Mouse (Mus musculus) telencephalon, adult 2 months (tissue): ENCODE measurements around the gene Gstm4.
A peak's percentile ranks its signal among the peaks of the same experiment; 100 is the strongest.
"Not testable (repeated sequence)": the region's sequence is repeated elsewhere in the genome, so short reads cannot be mapped to it uniquely, and the experiment has no call there.

Source experiments
- DNase-seq: peaks from one replicate; pipeline ENCODE4 v3.0.0-alpha.2; 2011; ENCODE audit warnings: low read depth, low spot score

The Gstm4 gene

GRCm38 (mm10) chr3:108018190-108018820, 26.4 kb downstream of the Gstm4 start:
- DNase-seq = no peak

DNA sequence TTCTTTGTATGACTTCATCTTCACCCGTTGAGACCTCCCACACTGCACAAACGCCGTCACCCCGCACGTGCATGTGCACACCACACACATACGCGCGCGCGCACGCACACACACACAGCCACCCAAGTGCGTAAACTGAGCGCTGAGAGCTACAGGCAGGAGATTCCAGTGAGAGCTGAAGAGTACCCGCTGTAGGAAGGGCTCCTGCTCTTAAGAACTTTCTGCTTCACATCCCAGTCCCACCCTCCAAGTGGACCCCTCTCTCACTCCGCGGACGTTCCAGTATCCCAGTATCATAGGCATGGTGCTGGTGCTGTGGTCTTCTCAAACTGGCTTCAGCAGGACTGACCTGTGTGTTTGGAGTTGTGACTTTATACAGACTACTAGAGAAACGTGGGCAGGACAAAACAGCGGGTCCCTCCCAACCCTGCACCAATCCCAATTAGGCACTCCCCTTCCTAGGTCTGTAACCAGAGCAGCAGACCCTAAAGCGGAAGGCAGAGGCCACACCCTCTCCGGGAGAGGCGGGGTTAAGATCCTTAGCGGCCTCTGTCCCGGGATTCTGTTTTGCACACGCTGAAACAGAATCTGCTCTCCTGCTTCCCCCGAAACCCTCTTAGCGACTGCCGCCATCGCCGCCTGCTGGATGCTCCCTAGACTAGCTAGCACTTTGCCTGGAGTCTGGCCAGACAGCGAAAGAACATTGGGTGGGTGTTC, 27.1 kb downstream of the Gstm4 start, which contains the start of gene Gstm1:
TSS of gene Gstm1 (minus strand) at position 501 of the 717 bp plus-strand sequence.
- DNase-seq = peak; percentile 95

GRCm38 (mm10) chr3:108016468-108016867, 28.2 kb downstream of the Gstm4 start:
- DNase-seq = not testable (repeated sequence)

- DNase-seq = no peak
These were observed 29.7 kb downstream of the Gstm4 start for GRCm38 (mm10) chr3:108014974-108015346.

- DNase-seq = no peak
These were observed 30.4 kb downstream of the Gstm4 start for GRCm38 (mm10) chr3:108014098-108014973.

DNA sequence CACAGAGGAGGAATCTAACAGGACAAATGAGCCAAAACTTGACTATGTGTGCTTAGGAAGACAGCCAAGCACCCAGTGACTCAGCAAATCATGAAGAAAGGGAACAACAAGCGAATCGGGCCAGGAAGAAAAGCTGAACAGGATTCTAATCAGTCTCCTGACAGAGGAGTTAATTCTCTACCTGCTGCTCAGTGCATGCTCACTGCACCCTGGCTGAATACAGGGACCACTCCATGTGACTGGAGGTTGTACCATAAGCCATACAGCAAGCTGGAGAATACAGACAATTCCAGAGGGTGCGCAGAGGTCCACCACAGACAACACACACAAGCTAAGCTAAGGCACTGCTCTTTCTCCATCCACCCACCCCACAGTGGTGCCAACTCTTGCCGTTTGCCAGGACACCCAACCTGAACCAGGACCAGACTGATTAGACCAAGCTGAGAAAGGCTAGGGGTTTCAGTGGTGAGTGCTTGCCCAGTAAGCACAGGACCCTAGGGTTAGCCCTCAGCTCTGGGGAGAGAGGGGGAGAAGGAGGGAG, 31.3 kb downstream of the Gstm4 start:
- DNase-seq = peak; percentile 65

- no peak for DNase-seq
These were observed 33.1 kb downstream of the Gstm4 start for GRCm38 (mm10) chr3:108011558-108011957.

DNA sequence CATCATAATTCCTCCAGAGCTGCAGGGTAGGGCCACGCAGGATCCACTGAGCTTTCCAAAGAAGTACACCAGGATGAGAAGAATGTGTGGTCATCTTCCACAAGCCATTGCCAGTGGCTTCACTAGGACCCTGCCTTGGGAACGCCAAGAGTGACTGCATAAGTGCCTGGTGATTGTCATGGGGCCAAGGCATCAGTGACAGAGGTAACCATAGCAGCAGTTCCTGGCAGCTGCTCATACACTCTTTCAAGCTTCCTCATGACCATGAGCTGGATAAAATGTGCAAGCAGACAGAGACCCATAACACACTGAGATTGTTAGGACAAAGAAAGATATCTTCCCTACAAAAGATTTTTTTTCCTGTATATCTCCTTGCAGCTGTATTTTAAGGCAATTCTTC, 34.4 kb downstream of the Gstm4 start:
- DNase-seq = no peak

DNA sequence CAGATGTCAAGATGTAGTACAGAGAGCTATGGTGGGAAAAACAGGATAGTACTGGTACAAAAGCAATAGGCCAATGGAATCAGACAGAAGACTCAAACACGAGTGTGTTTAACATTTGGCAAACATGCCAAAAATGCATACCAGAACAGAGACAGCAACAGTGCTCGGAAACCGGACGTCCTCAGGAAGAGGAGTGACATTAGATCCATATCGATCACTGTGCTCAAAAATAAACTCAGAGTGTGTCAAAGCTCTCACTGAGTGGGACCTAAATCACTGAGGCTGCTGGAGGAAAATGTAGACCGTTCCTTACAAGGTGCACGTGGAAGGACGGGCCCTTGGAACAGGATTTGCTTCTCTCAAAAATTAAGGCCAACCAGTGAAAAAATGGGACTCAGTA, 42.7 kb downstream of the Gstm4 start:
- no peak for DNase-seq

DNA sequence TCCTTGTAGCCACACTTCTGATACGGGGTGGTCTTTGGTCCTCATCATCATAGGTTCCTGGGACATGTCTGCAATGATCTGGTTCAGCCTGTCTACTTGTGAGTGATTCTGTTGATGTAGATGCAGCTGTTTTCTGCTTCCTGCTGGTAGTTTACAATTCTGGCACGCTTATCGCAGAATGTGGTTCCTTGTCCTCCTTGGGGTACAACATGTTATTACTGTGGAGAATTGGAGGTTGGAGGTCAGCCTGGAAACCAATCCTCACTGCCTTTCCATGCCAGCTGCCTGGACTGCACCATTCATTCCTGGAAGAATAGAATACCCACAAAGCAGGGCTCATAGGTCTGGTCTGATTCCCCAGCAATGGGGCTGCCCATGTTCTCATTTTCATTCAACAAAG, 45.2 kb downstream of the Gstm4 start:
- DNase-seq = no peak

DNA sequence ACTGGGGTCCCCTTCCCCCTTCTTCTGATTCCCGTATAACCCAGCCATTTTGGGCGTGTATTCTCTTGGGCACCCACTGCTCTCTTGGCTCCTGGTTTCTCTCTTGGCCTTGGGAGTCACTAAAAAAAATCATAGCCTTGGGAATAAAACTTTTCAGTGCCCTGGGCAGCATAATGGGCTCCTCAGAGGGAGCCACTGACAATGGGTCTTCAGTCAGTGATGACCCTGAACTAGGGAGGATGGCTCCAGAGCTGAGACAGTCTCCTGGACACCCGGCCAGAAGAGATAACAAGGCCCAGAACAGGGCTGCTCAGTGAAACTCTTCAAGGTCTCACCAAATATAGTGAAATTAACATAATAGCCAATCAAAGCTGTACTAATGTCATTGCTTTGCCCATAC, 46.1 kb downstream of the Gstm4 start:
- DNase-seq = no peak

GRCm38 (mm10) chr3:107996576-107996975, 48.1 kb downstream of the Gstm4 start:
- no peak for DNase-seq

DNA sequence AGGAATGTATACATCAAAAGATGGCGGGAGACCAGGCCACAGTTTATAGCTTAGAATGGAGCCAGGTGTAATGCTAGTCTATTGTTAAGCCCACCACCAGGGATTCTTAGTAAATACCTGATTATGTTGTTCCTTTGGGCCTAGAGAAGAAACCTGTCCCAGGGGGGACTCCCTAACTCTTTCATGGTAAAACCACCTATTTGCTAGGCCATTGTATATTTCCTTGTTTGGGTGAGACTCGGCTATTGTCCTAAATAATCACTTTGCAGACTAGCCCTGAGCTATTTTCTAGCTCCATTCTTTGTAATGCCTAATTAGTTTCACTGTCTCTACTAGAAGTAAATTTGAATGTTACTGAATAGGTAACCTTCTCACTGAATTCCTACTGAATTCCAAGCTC, 48.7 kb downstream of the Gstm4 start:
- DNase-seq = not testable (repeated sequence)
